ENCODE assay signal across 8 mouse cellular contexts in genomic region chr17:79713643-79714367, GRCm38 (mm10). TPM values are rescaled to one million over a fixed set of nuclear protein-coding genes. Genes with fewer than 3 reads are reported as not detected.
DNase-seq lines count a peak whose midpoint lies in the region; ATAC-seq lines count a peak whose summit lies in the region.

No protein-coding gene starts in this region.

- DNase-seq in layer of hippocampus, postnatal 10 days (ENCODE audit: low spot score in 2 of 2): peak; percentile 30 to 46
- DNase-seq in layer of hippocampus, adult 9-11 months: no peak
- peak; percentile 33 for DNase-seq in adrenal gland, adult 8-10 months
- DNase-seq in intestine, embryonic 14.5 days (ENCODE audit: low spot score): peak; percentile 80
- DNase-seq in lung, postnatal 36 days: peak; percentile 16
- DNase-seq in layer of hippocampus, adult 9-10 months (ENCODE audit: low spot score): no peak

- peak overlapping the region; percentile 48 for H3K9ac ChIP-seq in forebrain, embryonic 12.5 days
- H3K9ac ChIP-seq in intestine, embryonic 14.5 days (ENCODE audit: low read length): peak overlapping the region; percentile 48
- H3K9ac ChIP-seq in stomach, embryonic 14.5 days (replicated peaks; ENCODE audit: low read depth, low read length): peak overlapping the region; percentile 18; the same call in 1 of the 2 replicates

- WGBS in forebrain, embryonic 12.5 days: under 1% methylated on average over 63 of the region's 63 CpGs
- WGBS in intestine, embryonic 14.5 days: under 1% methylated on average over 63 of the region's 63 CpGs
- under 1% methylated on average over 63 of the region's 63 CpGs for WGBS in stomach, embryonic 14.5 days

- 0 out of 2 replicates have a peak, but pooled peaks have one; percentile 14 for ATAC-seq in forebrain, embryonic 12.5 days (ENCODE audit: low FRiP score)
- ATAC-seq in intestine, embryonic 14.5 days (replicated peaks; ENCODE audit: low FRiP score, low TSS enrichment, low read depth): 0 out of 2 replicates have a peak, but pooled peaks have one; percentile 9
- no peak; the same call in 1 of the 2 replicates for ATAC-seq in stomach, embryonic 14.5 days (ENCODE audit: insufficient number of reproducible peaks, insufficient read depth, low FRiP score, low read depth)

- H3K4me3 ChIP-seq in forebrain, embryonic 12.5 days (replicated peaks): peak overlapping the region; percentile 46
- peak overlapping the region; percentile 51 for H3K4me3 ChIP-seq in intestine, embryonic 14.5 days (ENCODE audit: low read depth, low read length)
- H3K4me3 ChIP-seq in stomach, embryonic 14.5 days (ENCODE audit: low read depth, low read length): peak overlapping the region; percentile 38

- H3K36me3 ChIP-seq in forebrain, embryonic 12.5 days (replicated peaks): no peaks in the 10 kb centered on the region
- no peaks in the 10 kb centered on the region for H3K36me3 ChIP-seq in intestine, embryonic 14.5 days (ENCODE audit: control insufficient read depth, insufficient read depth, low read length)
- H3K36me3 ChIP-seq in stomach, embryonic 14.5 days (ENCODE audit: control insufficient read depth, insufficient read depth, low read length): no peaks in the 10 kb centered on the region

- no peak overlapping the region for H3K27ac ChIP-seq in forebrain, embryonic 12.5 days
- peak overlapping the region; percentile 38; the same call in 1 of the 2 replicates for H3K27ac ChIP-seq in intestine, embryonic 14.5 days (ENCODE audit: low read depth)
- H3K27ac ChIP-seq in stomach, embryonic 14.5 days (ENCODE audit: low read length): no peak overlapping the region

- H3K27me3 ChIP-seq in forebrain, embryonic 12.5 days: peaks cover 73% of the 10 kb centered on the region
- H3K27me3 ChIP-seq in intestine, embryonic 14.5 days (replicated peaks; ENCODE audit: control insufficient read depth, insufficient read depth, low read length): peaks cover 66% of the 10 kb centered on the region
- H3K27me3 ChIP-seq in stomach, embryonic 14.5 days (ENCODE audit: control insufficient read depth, insufficient read depth, low read length): peaks cover 32% of the 10 kb centered on the region

- H3K4me2 ChIP-seq in forebrain, embryonic 12.5 days: peak overlapping the region; percentile 86
- peak overlapping the region; percentile 86 for H3K4me2 ChIP-seq in intestine, embryonic 14.5 days (ENCODE audit: low read length)
- H3K4me2 ChIP-seq in stomach, embryonic 14.5 days (replicated peaks; ENCODE audit: low read depth, low read length): peak overlapping the region; percentile 89

- H3K4me1 ChIP-seq in forebrain, embryonic 12.5 days: peaks cover 30% of the 10 kb centered on the region
- peaks cover 17% of the 10 kb centered on the region for H3K4me1 ChIP-seq in intestine, embryonic 14.5 days (replicated peaks; ENCODE audit: control insufficient read depth, insufficient read depth, low read length)
- H3K4me1 ChIP-seq in stomach, embryonic 14.5 days (ENCODE audit: control insufficient read depth, insufficient read depth, low read length): peaks cover 19% of the 10 kb centered on the region; the same call in 1 of the 2 replicates

- no peaks in the 10 kb centered on the region for H3K9me3 ChIP-seq in forebrain, embryonic 12.5 days
- no peaks in the 10 kb centered on the region for H3K9me3 ChIP-seq in intestine, embryonic 14.5 days (ENCODE audit: control insufficient read depth, low read length)
- no peaks in the 10 kb centered on the region for H3K9me3 ChIP-seq in stomach, embryonic 14.5 days (ENCODE audit: control insufficient read depth, low read depth, low read length)

RNA-seq across cellular contexts. Expression of gene Cyp1b1, which starts 1.1 kb away (rescaled TPM):
- total RNA-seq in layer of hippocampus, postnatal 10 days (2021): 1 to 10 TPM; 6.0 to 6.1 TPM
- total RNA-seq in adrenal gland, adult 8-10 months (2022): 10 to 100 TPM; 35.6 to 48.3 (median 38.9) TPM
- polyA plus RNA-seq in forebrain, embryonic 12.5 days (2016; fragmentation: Nextera tagmentation; extraction: Ambion mirVana): 3.5 and 3.9 TPM in 2 replicates
- 11.2 and 13.3 TPM in 2 replicates for polyA plus RNA-seq in intestine, embryonic 14.5 days (2014; fragmentation: Nextera tagmentation; extraction: Ambion mirVana)
- polyA plus RNA-seq in stomach, embryonic 14.5 days (2014; fragmentation: Nextera tagmentation; extraction: Ambion mirVana): 9.1 and 12.1 TPM in 2 replicates

Comparison
In these comparisons a context has a peak if more than half of its experiments do, and no peak if none do; other contexts are left out.
1. DNase-seq: peak in layer of hippocampus, postnatal 10 days (2 of 2), adrenal gland, adult 8-10 months (single experiment), intestine, embryonic 14.5 days (single experiment) and lung, postnatal 36 days (single experiment); none in layer of hippocampus, adult 9-11 months (single experiment) and layer of hippocampus, adult 9-10 months (single experiment).
2. Peak in every context shown above with its lines, with median percentiles within 50 percentile points of each other: H3K4me2 ChIP-seq, H3K4me3 ChIP-seq and H3K9ac ChIP-seq.